Mouse (Mus musculus): ENCODE measurements around the gene Krt4. TPM values are rescaled to one million over a fixed set of nuclear protein-coding genes. Genes with fewer than 3 reads are reported as not detected.

Gene Krt4
- polyA plus RNA-seq, 1 experiment from 2014 or later: 0.08 TPM

- H3K9me3 ChIP-seq: no peaks in the 10 kb centered on the region
- no peak overlapping the region for H3K27ac ChIP-seq (replicated peaks)
- WGBS: 82% methylated on average over 1 of the region's 1 CpGs
- H3K4me2 ChIP-seq (replicated peaks): no peak overlapping the region
- H3K9ac ChIP-seq (replicated peaks): no peak overlapping the region
- no peaks in the 10 kb centered on the region for H3K27me3 ChIP-seq
- H3K4me1 ChIP-seq: peaks cover 5% of the 10 kb centered on the region
- no peak overlapping the region for H3K4me3 ChIP-seq
- ATAC-seq (replicated peaks): no peak
- no peaks in the 10 kb centered on the region for H3K36me3 ChIP-seq
Observed at GRCm38 (mm10) chr15:101874383-101874782, 50.2 kb downstream of the Krt4 start.

DNA sequence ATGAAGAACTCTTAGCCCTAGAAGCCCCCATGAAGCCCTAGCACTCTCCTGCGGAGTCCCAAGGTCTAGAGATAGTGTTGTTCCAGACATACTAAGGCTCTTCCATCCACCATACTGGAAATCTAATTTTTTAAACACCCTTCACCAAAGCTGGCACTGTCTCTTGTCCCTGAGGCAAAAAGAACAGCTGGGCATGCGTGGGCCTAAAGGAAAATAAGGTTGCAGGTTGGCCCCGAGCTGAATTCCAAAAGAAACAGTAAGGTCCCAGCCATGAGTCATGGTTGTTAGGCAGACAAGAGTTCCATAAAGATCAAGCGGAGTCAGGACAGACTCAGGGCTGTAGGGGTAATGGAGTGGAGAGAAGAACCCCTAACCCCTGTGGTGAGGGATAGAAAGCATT lies 51.3 kb downstream of the Krt4 start:
- H3K9ac ChIP-seq (replicated peaks): no peak overlapping the region
- no peaks in the 10 kb centered on the region for H3K27me3 ChIP-seq
- ATAC-seq (replicated peaks): no peak
- no peaks in the 10 kb centered on the region for H3K9me3 ChIP-seq
- H3K36me3 ChIP-seq: no peaks in the 10 kb centered on the region
- no peak overlapping the region for H3K27ac ChIP-seq (replicated peaks)
- peaks cover 9% of the 10 kb centered on the region for H3K4me1 ChIP-seq
- no peak overlapping the region for H3K4me2 ChIP-seq (replicated peaks)
- WGBS: 63% methylated on average over 4 of the region's 4 CpGs
- no peak overlapping the region for H3K4me3 ChIP-seq

- WGBS: 31% methylated on average over 6 of the region's 6 CpGs
- Histone ChIP-seq H3K9ac (replicated peaks) (no peak within 1 kb of the TSS), H3K27me3 (no peaks in the 10 kb centered on the region), H3K9me3 (no peaks in the 10 kb centered on the region), H3K4me3 (no peak within 1 kb of the TSS), H3K4me2 (replicated peaks) (no peak within 1 kb of the TSS), H3K36me3 (no peaks in the 10 kb centered on the region), H3K4me1 (peaks cover 9% of the 10 kb centered on the region), H3K27ac (replicated peaks) (no peak within 1 kb of the TSS; the same call in 1 of the 2 replicates)
- ATAC-seq (replicated peaks): peak; percentile 78; the same call in 1 of the 2 replicates
Observed at GRCm38 (mm10) chr15:101869431-101869830, 55.1 kb downstream of the Krt4 start, which contains the start of gene Krt77. TSS of gene Krt77 (minus strand) at chr15:101869705.

Small RNAs within 50 kb of the gene (microRNA-seq; reads per million reads assigned to microRNA genes)
- not detected for gene Gm44356

Other genes starting within 250 kb of the Krt4 start
- gene Krt6b, start 244.4 kb downstream of the Krt4 start, polyA plus RNA-seq (2015; fragmentation: Nextera tagmentation; extraction: Ambion mirVana): not detected in 2 replicates
- gene Krt6a, start 230.4 kb downstream of the Krt4 start, polyA plus RNA-seq (2015; fragmentation: Nextera tagmentation; extraction: Ambion mirVana): not detected in 2 replicates
- 0.13 and 0.15 TPM in 2 replicates for gene Krt5, start 211.8 kb downstream of the Krt4 start, polyA plus RNA-seq (2015; fragmentation: Nextera tagmentation; extraction: Ambion mirVana)
- not detected in 2 replicates for gene Krt71, start 181.6 kb downstream of the Krt4 start, polyA plus RNA-seq (2015; fragmentation: Nextera tagmentation; extraction: Ambion mirVana)
- not detected in 2 replicates for gene Krt72, start 138.3 kb downstream of the Krt4 start, polyA plus RNA-seq (2015; fragmentation: Nextera tagmentation; extraction: Ambion mirVana)
- 0.43 and 1.1 TPM in 2 replicates for gene Krt73, start 122.4 kb downstream of the Krt4 start, polyA plus RNA-seq (2015; fragmentation: Nextera tagmentation; extraction: Ambion mirVana)
- not detected in 2 replicates for gene Krt2, start 106.6 kb downstream of the Krt4 start, polyA plus RNA-seq (2015; fragmentation: Nextera tagmentation; extraction: Ambion mirVana)
- gene Krt1, start 73.9 kb downstream of the Krt4 start, polyA plus RNA-seq (2015; fragmentation: Nextera tagmentation; extraction: Ambion mirVana): 8.4 and 8.6 TPM in 2 replicates
- gene Krt77, start 55.0 kb downstream of the Krt4 start, polyA plus RNA-seq (2015; fragmentation: Nextera tagmentation; extraction: Ambion mirVana): 0.47 and 1.2 TPM in 2 replicates
- gene Krt76, start 31.8 kb downstream of the Krt4 start, polyA plus RNA-seq (2015; fragmentation: Nextera tagmentation; extraction: Ambion mirVana): not detected in 2 replicates
- 0.10 and 0.23 TPM in 2 replicates for gene Krt79, start 15.6 kb upstream of the Krt4 start, polyA plus RNA-seq (2015; fragmentation: Nextera tagmentation; extraction: Ambion mirVana)
- gene Krt78, start 29.6 kb upstream of the Krt4 start, polyA plus RNA-seq (2015; fragmentation: Nextera tagmentation; extraction: Ambion mirVana): not detected in 2 replicates
- gene Krt8, start 79.7 kb upstream of the Krt4 start, polyA plus RNA-seq (2015; fragmentation: Nextera tagmentation; extraction: Ambion mirVana): 1.9 and 3.9 TPM in 2 replicates
- 3.5 and 7.6 TPM in 2 replicates for gene Krt18, start 103.4 kb upstream of the Krt4 start, polyA plus RNA-seq (2015; fragmentation: Nextera tagmentation; extraction: Ambion mirVana)
- 98.9 and 99.5 TPM in 2 replicates for gene Eif4b, start 149.0 kb upstream of the Krt4 start, polyA plus RNA-seq (2015; fragmentation: Nextera tagmentation; extraction: Ambion mirVana)
- 4.9 and 6.9 TPM in 2 replicates for gene Tns2, start 175.7 kb upstream of the Krt4 start, polyA plus RNA-seq (2015; fragmentation: Nextera tagmentation; extraction: Ambion mirVana)
- 38.2 and 42.9 TPM in 2 replicates for gene Spryd3, start 211.5 kb upstream of the Krt4 start, polyA plus RNA-seq (2015; fragmentation: Nextera tagmentation; extraction: Ambion mirVana)
- 1.2 and 1.4 TPM in 2 replicates for gene Igfbp6, start 219.6 kb upstream of the Krt4 start, polyA plus RNA-seq (2015; fragmentation: Nextera tagmentation; extraction: Ambion mirVana)
- gene Soat2, start 225.8 kb upstream of the Krt4 start, polyA plus RNA-seq (2015; fragmentation: Nextera tagmentation; extraction: Ambion mirVana): not detected in 2 replicates

Data from forebrain, embryonic 15.5 days (tissue).